Mouse (Mus musculus): ENCODE data around the gene Abhd12.
A peak's percentile ranks its signal among the peaks of the same experiment; 100 is the strongest.
"Not testable (repeated sequence)": the region's sequence is repeated elsewhere in the genome, so short reads cannot be mapped to it uniquely, and the experiment has no call there.

The Abhd12 gene

DNA sequence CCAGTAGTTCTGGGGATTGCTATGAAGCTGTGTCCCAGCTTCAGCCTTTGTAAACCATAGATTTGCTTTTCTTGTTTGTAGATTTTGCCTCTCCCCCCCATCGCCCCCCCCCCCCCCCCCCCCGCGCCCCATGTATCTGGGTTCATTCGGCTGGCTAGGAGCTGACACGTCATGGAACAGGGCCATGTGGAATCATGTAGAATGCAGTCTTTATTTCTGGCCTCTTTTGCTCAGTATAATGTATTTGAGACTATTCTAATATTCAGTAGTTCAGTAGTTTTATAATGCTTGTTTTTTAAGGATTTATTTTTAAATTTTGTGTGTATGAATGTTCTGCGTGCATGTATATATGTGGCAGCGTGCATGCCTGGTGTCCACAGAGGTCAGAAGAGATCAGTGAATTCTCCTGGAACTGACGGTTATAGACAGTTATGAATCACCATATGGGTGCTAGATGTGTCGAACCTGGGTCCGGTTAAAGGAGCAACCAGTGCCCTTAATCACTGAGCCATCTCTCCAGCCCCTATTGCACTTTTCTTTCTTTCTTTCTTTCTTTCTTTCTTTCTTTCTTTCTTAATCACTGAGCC lies 5.8 kb upstream of the Abhd12 start:
- DNase-seq (ENCODE audit: extremely low read depth, low read depth), result no peak

DNA sequence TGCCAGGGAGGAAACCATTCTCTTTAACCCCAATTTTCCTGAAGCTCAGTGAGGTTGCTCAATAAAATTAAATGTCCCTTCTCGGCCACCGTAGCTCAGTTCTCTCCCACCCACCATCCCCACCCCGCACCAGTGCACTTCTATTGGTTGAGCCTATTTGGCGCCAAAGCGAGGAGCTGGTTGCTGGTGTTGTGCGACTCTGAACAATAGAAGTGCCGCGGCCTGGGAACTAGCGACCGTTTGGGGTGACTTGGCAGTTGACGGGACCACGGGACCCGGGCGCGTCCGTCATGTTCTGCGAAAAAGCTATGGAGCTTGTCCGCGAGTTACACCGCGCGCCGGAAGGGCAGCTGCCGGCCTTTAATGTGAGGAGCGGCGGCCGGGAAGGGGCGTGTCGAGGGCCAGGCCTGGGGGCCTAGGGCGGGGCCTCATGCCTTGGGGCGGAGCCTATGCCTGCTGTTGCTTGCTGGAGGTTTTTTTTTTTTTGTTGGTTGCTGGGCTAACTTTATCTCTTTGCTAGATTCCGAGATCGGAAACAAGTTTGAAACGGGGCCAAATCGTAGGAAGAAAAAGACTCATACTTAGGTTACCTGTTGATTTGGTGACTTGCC lies 5.0 kb upstream of the Abhd12 start:
- peak; percentile 98 for DNase-seq (ENCODE audit: extremely low read depth, low read depth)

DNA sequence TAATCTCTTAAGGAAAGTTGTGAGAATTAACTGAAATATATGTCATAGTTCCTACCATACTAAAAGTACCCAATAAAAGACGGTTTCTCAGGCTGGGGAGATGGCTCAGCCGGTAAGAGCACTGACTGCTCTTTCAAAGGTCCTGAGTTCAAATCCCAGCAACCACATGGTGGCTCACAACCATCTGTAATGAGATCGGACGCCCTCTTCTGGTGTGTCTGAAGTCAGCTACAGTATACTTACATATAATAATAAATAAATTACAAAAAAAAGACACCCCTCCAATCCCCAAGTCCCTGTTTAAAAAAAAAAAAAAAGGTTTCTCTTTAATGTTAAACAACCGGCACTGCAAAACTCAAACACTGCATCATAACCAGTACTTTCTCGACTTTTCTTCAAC lies 4.3 kb upstream of the Abhd12 start:
- DNase-seq (ENCODE audit: extremely low read depth, low read depth), result not testable (repeated sequence)

DNA sequence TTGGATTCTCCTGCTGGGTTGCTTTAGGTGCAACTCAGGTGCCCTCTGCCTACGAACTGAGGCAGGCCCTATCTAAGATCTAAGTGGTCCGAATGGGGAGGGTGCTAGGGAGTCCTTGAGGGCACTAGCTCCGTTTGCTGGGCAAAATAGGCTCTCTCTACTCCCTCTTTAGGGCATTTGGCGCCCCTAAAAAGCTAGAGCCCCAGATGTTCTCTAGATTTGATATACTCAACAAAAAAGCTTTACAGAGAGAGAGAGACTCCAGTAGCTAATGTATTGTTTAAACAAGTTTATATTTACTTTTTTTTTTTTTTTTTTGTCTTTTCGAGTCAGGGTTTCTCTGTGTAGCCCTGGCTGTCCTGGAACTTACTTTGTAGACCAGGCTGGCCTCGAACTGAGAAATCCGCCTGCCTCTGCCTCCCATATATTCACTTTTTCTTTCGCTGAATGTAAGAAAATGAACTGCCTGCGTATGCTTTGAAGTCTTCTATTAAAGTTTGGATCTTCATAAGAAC lies 452 bp upstream of the Abhd12 start, which contains the start of gene Gins1:
Gins1 (plus strand) TSS at position 465 of the 515 bp plus-strand sequence.
- no peak for DNase-seq (ENCODE audit: extremely low read depth, low read depth)

DNA sequence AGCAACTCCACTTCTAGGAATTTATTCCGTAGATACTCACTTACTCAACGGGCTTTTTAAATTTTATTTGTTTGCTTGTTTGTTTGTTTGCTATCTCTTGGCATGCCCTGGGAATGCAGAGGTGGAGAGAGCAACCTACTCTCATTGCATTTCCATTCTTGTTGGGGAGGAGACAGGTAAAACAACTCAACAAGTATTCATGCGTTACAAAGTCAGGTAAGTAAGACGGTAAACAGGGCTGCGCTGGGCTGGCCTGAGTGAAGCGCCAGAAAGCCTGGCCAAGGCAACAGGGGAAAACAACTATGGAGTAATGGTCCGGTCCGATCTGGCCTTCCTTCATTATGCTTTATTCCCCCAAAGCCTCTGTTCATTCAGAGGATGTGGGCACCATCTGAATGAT lies 2.2 kb downstream of the Abhd12 start:
- DNase-seq (ENCODE audit: extremely low read depth, low read depth), result no peak

DNA sequence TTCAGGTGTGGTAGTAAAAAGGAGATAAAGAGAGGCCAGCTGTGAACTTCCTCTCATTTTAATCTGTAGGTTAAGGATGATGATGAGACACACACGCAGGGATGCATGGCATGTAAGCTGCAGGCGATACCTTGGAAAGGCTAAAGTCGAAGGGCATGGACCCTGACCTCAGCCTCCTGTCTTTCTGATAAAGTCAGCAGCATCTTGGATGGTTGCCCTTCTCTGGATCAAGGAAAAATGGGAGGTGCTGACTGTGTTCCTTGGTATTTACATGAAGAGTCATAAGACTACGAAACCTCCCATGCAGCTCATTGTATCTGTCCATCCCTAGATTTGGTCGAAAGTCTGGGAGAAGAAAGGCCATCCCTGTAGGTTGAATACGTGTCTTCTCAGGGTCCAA lies 4.2 kb downstream of the Abhd12 start:
- DNase-seq (ENCODE audit: extremely low read depth, low read depth), result no peak

DNA sequence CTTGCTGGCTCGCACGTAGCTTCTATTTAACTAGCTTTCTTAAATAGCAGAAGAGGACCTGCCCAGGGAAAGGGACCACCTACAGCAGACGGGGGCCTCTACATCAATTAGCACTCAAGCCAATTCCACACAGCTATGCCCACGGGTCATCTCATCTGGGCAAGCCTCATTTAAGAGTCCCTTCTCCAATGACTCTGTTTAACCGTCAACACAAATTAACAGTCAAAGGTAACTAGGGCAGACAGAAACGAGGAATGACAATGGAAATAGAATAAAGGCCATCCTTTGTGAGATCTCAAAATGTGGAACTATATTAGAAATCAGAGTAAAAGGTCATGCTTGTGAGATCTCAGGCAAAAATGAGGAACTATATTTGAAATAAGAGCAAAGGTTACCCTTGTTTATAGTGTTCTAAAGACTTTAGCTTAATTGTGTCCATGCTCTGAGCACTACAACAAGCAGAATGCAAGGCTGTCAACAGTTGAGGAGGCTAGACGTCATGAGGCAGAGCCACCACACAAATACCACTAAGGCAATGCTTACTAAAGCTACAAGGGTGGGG lies 8.8 kb downstream of the Abhd12 start:
- no peak for DNase-seq (ENCODE audit: extremely low read depth, low read depth)

DNA sequence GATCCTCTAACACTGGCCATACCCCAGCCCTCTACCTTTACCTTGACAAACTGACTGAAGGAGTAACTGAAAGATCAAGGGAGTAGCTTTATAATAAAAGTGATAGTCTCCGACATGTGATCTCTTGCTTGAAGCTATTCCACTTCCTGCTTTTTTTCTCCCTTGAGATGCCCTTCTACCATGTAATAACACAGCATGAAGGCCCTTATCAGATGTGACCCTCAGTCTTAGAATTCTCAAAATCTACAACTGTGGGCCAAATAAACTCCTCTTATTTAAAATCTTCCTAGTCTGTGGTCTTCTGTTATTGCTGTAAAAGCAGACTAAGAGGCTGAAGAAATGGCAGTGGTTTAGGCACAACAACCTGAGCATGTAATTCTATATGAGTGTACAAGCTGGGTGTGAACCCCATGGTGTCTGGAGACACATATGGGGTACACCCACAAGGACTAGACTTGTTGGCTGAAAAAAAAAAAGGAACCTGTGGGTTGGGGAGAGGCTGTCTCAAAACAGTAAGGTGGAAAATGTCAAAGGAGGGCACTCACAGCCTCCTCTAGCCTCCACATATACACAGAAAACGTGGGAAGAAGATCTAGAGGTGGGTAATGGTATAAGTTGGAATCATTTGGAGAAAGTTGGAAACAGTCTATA lies 9.8 kb downstream of the Abhd12 start:
- no peak for DNase-seq (ENCODE audit: extremely low read depth, low read depth)

DNA sequence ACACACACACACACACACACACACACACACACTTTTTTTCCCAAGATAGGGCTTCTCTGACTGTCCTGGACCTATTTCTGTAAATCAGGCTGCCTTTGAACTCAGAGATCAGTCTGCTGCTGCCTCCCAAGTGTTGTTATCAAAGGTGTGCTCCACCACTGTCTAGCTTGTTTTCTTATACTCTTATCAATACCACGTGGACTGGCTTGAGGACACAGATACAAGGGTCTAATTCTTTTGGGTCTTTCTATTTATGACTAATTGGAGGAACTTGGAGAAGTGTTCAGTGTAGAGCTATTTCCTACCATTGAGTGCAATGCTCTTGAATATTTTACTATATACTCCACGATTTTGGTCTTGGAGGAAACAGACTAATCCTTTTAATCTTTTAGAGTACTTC lies 17.2 kb downstream of the Abhd12 start:
- no peak for DNase-seq (ENCODE audit: extremely low read depth, low read depth)

DNA sequence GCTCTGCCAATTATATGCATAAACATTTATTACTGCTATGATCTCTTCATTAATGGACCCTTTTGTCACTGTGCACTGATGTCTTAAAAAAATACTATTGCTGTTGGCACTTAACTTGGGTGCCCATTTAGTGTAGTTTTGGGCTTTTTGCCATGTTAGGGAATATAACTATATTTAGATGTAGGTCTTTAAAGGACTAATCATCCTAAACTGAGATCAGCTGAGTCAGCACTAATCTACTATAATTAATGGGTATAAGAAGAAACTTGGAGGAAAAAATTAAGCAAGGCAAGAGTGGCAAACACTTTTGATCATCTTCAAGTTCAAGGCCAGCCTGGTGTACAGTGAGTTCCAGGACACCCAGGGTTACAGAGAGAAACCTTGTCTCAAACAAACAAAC lies 18.2 kb downstream of the Abhd12 start:
- no peak for DNase-seq (ENCODE audit: extremely low read depth, low read depth)

DNA sequence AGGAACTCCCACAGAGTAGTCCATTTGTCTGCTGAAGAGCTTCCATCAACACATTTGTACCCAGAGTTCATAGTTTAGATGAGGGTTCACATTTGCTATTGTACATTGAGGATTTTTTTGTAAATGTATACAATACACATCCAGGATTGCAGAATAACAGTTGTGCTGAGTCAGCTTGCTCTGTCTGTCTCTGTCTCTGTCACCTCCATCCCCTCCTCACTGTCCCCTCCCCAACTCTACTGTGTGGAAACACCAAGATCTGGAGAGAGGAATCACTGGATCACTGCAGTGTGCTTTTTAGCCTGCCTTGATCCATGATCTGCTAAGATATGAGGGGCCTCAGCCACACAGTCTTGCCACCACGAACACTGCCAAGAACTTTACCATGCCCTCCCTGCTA lies 18.7 kb downstream of the Abhd12 start:
- no peak for DNase-seq (ENCODE audit: extremely low read depth, low read depth)

DNA sequence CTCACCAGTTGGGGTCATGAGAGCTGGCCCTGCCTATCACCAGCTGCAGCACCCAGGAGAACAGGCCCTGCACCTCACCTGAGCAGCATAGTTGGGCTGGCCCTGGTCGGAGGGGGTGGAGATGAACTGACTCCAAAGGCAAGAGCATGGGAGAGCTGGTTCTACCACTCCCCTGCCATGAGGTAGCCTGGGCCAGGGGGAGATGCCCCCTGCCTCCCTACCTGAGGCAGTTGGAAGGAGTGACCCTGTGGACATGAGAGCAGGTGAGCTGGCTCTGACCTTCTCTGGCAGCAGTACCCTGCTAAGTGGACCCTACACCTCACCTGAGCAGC lies 19.8 kb downstream of the Abhd12 start:
- no peak for DNase-seq (ENCODE audit: extremely low read depth, low read depth)

DNA sequence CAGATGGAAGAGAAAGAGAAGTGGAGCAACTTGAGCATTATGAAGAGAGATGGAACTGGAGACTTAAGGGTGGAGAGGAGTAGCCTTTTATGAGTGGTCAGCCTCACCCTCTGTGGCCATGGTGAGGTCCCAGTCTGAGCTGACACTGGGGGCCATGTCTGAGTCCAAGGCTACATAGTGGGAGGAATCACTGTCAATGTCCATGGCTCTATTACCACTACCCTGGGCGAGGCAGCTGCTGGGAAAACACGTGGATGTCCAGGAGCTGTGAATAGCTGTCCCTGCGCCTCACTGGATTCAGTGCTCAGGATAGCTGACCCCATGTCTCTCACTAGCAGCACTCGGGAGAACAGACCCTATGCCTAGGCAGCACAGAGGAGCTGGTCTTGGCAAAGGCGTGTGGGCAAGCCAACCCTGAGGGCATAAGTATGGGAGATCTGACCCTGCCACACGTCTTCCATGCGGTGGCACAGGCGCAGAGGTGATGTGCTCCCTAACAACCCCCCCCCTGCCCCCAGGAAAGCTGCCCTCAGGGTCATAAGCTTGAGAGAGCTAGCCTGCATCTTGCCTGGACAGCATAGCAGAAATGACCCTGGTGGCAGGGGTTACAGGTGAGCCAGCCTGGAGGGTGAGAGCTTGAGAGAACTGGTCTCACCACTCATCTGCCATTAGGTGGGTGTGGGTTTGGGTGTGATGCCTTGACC lies 20.3 kb downstream of the Abhd12 start:
- no peak for DNase-seq (ENCODE audit: extremely low read depth, low read depth)

DNA sequence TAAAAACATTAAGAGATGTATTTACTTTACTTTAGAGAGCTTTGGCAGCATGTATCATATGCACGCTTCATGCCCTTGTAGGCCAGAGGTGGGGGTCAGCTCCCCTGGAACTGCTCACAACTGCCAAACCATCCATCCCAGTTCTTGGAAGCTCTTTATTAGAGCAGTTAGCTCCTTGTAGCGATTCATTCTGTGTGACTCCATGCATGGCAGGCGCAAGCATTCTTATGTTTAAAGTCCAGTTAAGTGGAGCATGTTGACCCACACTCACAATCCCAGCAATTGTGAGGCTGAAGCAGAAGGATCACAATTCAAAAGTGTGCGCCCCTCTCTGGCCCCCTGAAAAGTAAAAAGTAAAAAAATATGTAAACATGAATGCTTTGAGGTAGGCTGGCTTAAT lies 27.0 kb downstream of the Abhd12 start:
- no peak for DNase-seq (ENCODE audit: extremely low read depth, low read depth)

DNA sequence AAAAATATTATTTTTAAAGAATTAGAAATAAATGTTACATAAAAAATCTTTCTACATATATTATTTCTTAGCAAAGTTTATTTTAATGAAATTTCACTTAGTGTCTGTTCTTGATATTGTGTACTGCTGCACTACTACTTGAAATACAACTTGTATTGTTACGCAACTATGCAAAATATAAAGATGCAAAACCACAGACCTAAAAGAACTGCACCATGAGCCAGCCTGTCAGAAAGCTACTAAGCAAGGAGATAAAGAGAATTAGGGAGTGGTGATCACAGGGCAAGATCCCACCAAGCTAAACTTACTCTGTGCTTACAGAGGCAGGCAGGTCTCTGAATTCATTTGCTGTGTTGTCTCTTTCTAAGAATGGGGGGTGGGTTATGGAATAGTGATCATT lies 29.3 kb downstream of the Abhd12 start:
- DNase-seq (ENCODE audit: extremely low read depth, low read depth), result no peak

DNA sequence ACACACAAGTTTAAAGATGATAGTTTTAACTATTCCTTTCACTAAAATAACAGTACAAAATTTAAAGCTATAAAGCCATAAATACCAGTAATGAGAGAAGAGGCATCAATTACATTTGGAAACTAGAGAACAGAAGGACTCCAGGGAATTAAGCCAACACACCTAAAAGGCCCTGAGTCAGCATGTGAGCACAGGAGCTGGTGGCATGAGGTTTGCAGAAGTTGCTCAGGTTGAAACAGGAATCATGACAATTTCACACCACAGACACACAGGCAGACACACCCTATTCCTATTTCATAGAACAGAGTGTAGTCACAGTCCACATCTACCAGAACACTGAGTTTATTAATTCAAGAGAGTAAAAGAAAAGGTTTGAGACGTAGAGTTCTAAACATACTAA lies 30.0 kb downstream of the Abhd12 start:
- no peak for DNase-seq (ENCODE audit: extremely low read depth, low read depth)

DNA sequence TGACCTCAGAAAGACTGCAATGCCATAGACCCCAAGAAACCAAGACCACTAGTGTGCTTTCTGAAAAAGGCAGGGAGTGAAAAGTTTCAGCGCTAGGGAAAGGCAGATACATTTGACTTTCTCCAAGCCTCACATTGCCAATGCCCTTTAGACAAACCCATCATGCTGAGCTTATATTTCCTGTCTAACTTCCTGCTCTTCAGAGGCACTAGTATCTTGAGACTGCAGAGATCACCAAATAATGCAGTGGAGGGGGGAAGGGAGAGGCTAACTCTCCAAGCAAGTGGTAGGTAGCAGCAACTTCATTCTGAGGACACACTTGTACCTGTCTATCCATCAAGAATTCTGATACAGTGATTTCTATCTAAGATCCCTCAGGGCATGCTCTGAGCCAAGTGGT lies 35.1 kb downstream of the Abhd12 start:
- no peak for DNase-seq (ENCODE audit: extremely low read depth, low read depth)

DNA sequence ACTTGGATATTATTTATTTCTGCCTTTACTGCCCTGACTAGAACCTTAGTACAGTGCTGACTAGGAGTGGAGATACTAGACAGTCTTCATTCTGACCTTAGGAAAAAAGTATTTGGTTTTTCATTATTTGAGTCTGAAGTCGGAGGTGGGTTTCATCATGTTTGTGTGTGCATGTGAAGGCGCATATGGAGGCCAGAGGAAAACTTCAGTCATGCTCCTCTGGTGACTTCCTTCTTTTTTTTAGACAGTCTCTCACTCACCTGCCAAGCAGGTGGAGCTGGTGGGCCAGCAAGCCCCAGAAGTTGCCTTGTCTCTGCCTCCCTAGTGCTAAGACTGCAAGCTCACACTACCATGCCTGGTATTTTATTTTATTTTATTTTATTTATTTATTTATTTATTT lies 37.5 kb downstream of the Abhd12 start:
- no peak for DNase-seq (ENCODE audit: extremely low read depth, low read depth)

DNA sequence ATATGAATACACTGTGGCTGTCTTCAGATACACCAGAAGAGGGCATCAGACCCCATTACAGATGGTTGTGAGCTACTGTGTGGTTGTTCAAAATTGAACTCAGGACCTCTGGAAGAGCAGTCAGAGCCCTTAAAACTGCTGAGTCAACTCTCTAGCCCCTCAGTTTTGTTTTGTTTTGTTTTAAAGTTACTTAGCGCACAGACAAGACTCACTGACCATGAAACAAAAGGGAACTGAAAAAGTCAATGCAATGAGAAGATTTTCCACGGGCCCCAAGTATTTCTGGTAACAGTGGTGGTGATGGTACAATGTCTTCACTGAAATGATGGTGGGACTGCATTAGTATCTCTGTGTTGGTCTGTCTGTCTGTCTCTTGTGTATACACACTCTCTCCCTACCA lies 43.4 kb downstream of the Abhd12 start:
- no peak for DNase-seq (ENCODE audit: extremely low read depth, low read depth)

DNA sequence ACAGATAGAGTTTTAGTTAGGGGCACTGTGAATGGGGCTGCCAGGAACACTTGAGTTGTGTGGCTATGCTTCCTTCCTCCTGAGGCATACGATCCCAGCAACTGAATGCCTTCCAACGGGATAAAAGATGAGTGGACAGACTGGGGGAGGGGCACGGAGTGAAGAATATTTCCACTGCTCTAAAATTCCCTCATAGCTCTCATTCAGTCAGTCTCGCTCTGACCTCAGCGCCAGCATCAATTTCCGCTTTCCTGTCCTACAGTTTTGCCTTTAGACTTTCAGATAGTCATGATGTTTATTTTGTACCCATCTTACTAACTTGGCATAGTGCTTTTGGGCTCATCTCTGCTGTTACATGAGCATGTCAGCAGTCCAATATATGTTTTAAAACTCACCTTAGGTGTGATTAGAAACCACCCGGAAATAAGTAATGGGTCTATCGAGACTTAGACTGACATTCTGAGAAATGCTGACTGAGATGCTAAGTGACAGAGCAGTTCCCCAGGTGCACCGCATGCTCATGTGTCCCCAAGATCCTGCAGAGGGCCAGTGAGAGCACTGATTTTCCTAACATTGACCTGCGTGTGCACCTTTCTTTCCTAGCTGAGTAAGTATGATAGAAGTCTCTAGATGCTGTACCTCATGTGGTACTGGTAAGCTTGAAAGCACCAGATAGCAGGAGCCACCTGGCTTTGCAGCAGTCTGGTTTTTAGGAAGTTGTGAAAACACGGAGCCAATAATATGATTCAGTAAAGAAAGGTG lies 44.7 kb downstream of the Abhd12 start:
- no peak for DNase-seq (ENCODE audit: extremely low read depth, low read depth)

DNA sequence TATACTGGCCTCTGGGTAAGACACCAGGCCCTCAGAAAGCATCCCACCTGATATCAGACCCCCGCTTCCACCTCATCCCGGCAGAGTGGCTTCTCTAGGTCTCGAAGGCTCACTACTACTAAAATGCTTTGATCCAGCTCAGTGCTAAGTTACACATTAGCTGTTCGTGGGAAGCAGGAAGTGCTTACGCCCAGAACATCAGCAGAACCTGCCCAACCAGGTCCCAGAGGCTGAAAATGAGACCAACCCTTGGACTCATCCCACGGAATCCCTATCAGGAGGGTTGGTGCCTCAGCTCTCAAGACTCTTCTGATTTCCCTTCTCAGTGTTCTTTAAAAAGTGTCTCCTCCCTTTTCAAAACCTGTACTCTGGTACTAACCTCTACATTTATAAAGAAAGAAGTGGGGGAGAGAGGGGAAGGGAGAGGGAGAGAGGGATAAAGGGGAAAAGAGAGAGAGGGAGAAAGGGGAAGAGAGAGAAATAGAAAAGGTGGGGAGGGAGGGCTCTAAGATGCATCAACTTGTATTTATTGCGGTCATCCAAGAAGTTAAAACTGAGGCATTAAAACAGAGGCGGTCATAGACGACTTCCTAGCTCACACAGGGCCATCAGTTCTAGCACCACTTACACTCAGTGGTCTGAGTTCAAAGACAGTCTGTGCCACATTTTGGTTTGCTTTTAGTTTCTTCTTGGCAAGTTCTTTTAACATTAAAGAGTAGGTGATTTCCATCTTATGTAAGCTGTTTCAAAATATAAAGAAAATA lies 45.6 kb downstream of the Abhd12 start:
- DNase-seq (ENCODE audit: extremely low read depth, low read depth), result no peak
